Mouse (Mus musculus): Measurements from ENCODE around the gene Gjb6. TPM values are rescaled to one million over a fixed set of nuclear protein-coding genes. Genes with fewer than 3 reads are reported as not detected.

The Gjb6 gene
- total RNA-seq (2023), result not detected

GRCm38 (mm10) chr14:57133161-57133661, at the start of gene Gjb6:
Gene Gjb6, minus strand, starts transcription at chr14:57133611.

DNA sequence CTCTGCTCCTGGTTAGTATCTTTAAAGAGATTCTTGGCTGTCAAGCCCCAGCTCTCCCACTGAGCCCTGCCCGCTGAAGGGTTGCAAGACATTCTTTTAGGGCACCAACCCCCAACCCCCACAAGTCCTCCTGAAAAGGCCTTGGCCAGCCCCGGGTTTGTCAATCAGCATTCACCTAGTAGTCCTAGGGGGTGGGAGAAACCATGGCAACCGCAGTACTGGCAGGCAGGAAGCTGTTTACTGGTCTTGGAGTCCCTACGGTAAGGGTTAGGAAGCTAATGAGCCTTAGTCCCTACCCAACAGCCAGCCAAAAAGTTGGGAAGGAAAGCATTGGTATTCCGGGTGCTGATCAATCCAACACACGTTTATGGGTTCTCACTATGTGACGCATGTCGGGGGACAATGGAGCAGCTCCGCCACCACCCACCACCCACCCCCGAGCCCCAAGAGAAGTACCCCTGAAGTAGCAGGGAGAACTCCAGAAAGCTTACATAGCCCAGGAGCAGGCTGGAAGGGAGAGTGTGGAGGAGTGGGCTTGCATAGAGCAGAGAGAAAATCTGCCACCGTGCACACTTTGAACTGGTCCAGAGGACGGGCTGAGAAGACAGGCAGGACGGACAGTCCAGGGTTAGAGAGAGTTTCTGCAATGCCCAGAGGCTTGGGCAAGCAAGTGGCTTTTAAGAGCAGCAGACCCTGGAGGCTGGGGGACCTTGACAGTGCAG, 17.4 kb downstream of the Gjb6 start, which contains the start of gene Gm4491:
TSS of gene Gm4491 (minus strand) at position 61 of the 722 bp plus-strand sequence.

DNA sequence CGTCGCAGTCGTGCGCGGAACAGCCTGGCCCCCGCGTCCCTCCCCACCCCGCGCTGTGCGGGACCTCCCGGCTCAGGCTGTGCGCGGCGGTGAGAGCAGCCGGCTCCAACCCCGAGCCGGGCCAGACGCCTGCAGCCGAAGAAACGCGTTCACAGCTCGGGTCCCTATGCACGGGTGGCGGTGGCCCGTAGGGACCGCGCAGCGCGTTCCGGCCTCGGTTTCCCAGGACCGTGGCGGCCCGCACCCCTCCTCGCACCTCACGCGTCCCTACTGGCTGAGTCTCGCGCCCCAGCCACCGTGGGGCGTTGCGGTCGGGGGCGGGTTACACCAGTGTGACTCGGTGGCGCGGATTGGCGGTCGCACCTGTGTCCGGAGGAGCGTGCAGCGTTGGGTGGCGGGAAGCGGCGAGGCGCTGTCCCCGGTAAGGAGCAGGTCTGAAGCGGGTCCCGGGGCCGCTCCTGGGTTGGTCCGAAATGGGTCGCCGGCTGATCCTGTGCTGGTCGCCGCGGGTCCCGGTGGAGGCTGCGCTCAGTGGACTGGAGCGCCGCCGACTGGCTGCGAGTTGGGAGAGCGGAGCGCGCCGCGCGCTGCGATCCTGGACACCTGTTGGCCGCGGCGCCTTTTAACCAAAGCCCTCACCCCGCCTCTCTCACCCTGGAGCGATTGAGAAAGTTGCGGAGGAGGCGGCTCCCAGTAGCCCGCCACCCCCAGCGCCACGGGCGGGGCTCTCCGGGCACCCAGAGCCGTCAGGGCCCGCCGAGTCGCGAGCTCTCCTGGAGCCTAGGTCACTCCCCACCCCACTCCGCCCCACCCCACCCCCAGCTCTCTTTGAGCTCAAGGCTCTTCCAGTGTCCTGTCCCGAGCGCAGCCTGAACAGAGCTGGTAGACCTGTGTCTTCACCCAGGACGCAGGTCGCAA, 29.0 kb downstream of the Gjb6 start, which contains the start of gene Gjb2:
TSS of gene Gjb2 (minus strand) at position 597 of the 918 bp plus-strand sequence.

Other genes starting within 250 kb of the Gjb6 start
- gene Zmym2, start 247.0 kb downstream of the Gjb6 start, total RNA-seq (2023), result 100 to 1,000 TPM; 125 to 132 TPM
- not detected for gene Gja3, start 75.5 kb downstream of the Gjb6 start, total RNA-seq (2023)
- gene Gjb2, start 28.9 kb downstream of the Gjb6 start, total RNA-seq (2023), result under 1 TPM; 0.38 to 0.77 TPM
- not detected for gene Gm4491, start 17.7 kb downstream of the Gjb6 start, total RNA-seq (2023)

All from T-cell, adult 66 days (primary cell).